Mouse (Mus musculus) bone marrow, adult 2 months (tissue): ENCODE results near the gene Trim62.

Experiments used
- CTCF ChIP-seq: fragments of 200-500 bp; IDR thresholded peaks from 2 replicates; pipeline ENCODE4 v1.5.1; 2011; ENCODE audit warnings: low read length, control low read depth; ENCODE audit not compliant: control insufficient read depth, insufficient read depth
- POLR2A ChIP-seq: fragments of 200-500 bp; IDR thresholded peaks from 2 replicates; pipeline ENCODE4 v1.6.1; 2011; ENCODE audit warnings: low read depth, mild to moderate bottlenecking, control low read depth, low read length, borderline replicate concordance; ENCODE audit not compliant: control insufficient read depth

GRCm38 (mm10) chr4:128950461-128950860 lies 67.1 kb downstream of the Trim62 start:
- TF ChIP-seq POLR2A, result no peak
- no peak for TF ChIP-seq CTCF
